Mouse (Mus musculus) adrenal gland, postnatal 4 days (tissue): Measurements from ENCODE around the gene Spdye4a. TPM values are rescaled to one million over a fixed set of nuclear protein-coding genes. Genes with fewer than 3 reads are reported as not detected.
"Not testable (repeated sequence)": the region's sequence is repeated elsewhere in the genome, so short reads cannot be mapped to it uniquely, and the experiment has no call there.

Experiments used
- DNase-seq, 2 experiments: peaks; one replicate each; pipeline ENCODE4 v3.0.0; 2021 to 2022; ENCODE audit warnings: low spot score in 2 of 2, mixed read lengths in 2 of 2
- total RNA-seq, 2 experiments: library from RNA; stranded (reverse); gene quantifications; 2 replicates each; pipeline ENCODE4 v1.2.3; 2021

Spdye4a gene
- total RNA-seq, 2 experiments from 2014 or later: not detected

- peak; percentile 69 to 86 for DNase-seq
Observed at GRCm38 (mm10) chr5:143235028-143235693, 8.5 kb upstream of the Spdye4a start, which contains the start of gene Zfp12. Gene Zfp12 (plus strand): TSS chr5:143235163.

- no peak for DNase-seq
Observed at GRCm38 (mm10) chr5:143222287-143222686, 4.4 kb downstream of the Spdye4a start.

GRCm38 (mm10) chr5:143220996-143221395 lies 5.7 kb downstream of the Spdye4a start:
- DNase-seq: no peak

GRCm38 (mm10) chr5:143213832-143214231 lies 12.9 kb downstream of the Spdye4a start:
- no peak for DNase-seq

- no peak for DNase-seq
Observed at GRCm38 (mm10) chr5:143205015-143205414, 21.7 kb downstream of the Spdye4a start.

- DNase-seq: no peak
Observed at GRCm38 (mm10) chr5:143196506-143196905, 30.2 kb downstream of the Spdye4a start.

- no peak for DNase-seq
Observed at GRCm38 (mm10) chr5:143195166-143195565, 31.5 kb downstream of the Spdye4a start.

- not testable (repeated sequence) for DNase-seq
Observed at GRCm38 (mm10) chr5:143194747-143195146, 31.9 kb downstream of the Spdye4a start.

- no peak for DNase-seq
Observed at GRCm38 (mm10) chr5:143192806-143193205, 33.9 kb downstream of the Spdye4a start.

GRCm38 (mm10) chr5:143188014-143188413 lies 38.7 kb downstream of the Spdye4a start:
- not testable (repeated sequence) for DNase-seq

GRCm38 (mm10) chr5:143180255-143181076 lies 46.2 kb downstream of the Spdye4a start, which contains the start of the genes Rbak and Spdye4b:
Gene Rbak (minus strand): TSS chr5:143180775.
Gene Spdye4b (plus strand): TSS chr5:143181017.
- DNase-seq: peak; percentile 63 to 85

GRCm38 (mm10) chr5:143179179-143179578 lies 47.5 kb downstream of the Spdye4a start:
- DNase-seq: no peak

- no peak for DNase-seq
Observed at GRCm38 (mm10) chr5:143177541-143178200, 49.0 kb downstream of the Spdye4a start.

GRCm38 (mm10) chr5:143175970-143176369 lies 50.7 kb downstream of the Spdye4a start:
- DNase-seq: no peak

Other genes starting within 250 kb of the Spdye4a start
- gene Rnf216, start 113.9 kb downstream of the Spdye4a start, total RNA-seq: 10 to 100 TPM; 59.9 to 60.5 TPM
- under 1 TPM; 0.11 to 0.17 TPM for gene Olfr718-ps1, start 79.3 kb downstream of the Spdye4a start, total RNA-seq
- gene Rbak, start 46.1 kb downstream of the Spdye4a start, total RNA-seq: 10 to 100 TPM; 24.0 to 27.5 TPM
- gene Spdye4b, start 45.9 kb downstream of the Spdye4a start, total RNA-seq: not detected
- gene Zfp12, start 8.3 kb upstream of the Spdye4a start, total RNA-seq: 10 to 100 TPM; 24.8 to 29.1 TPM
- 10 to 100 TPM; 12.3 to 14.1 TPM for gene Zfp316, start 43.1 kb upstream of the Spdye4a start, total RNA-seq
- gene Zfp853, start 66.7 kb upstream of the Spdye4a start, total RNA-seq: 1 to 10 TPM; 1.1 to 1.5 TPM
- 10 to 100 TPM; 29.5 to 30.9 TPM for gene E130309D02Rik, start 88.5 kb upstream of the Spdye4a start, total RNA-seq
- 10 to 100 TPM; 64.3 to 72.7 TPM for gene Zdhhc4, start 102.4 kb upstream of the Spdye4a start, total RNA-seq
- gene Grid2ip, start 130.4 kb upstream of the Spdye4a start, total RNA-seq: 1 to 10 TPM; 1.2 TPM
- 100 to 1,000 TPM; 129 to 136 TPM for gene Kdelr2, start 176.9 kb upstream of the Spdye4a start, total RNA-seq
- 10 to 100 TPM; 13.4 to 13.5 TPM for gene Daglb, start 237.7 kb upstream of the Spdye4a start, total RNA-seq